Mouse (Mus musculus): ENCODE data around the gene Hmgcs1. TPM values are rescaled to one million over a fixed set of nuclear protein-coding genes. Genes with fewer than 3 reads are reported as not detected.
A peak's percentile ranks its signal among the peaks of the same experiment; 100 is the strongest.

The Hmgcs1 gene
- polyA plus RNA-seq, 1 experiment from 2014 or later = 178 TPM

DNA sequence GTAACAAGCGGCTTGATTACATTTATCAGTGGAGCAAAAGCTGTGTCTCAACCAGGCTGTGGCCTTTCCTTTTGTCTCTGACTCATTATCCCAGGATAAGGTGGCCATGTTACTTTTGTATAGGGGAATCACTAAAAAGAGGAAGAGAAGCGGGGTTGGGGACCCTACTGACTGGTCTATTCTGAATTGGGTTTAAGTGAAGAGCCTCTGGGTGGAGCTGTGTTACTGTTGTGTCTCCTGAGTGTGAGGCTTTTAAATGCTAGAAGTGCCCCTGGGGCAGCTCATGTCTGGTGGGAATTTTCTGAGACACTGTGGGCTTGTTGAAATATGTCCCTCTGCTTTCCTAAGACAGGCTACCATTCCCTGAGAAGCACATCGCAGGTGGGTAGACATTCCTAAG lies 53.3 kb downstream of the Hmgcs1 start:
- 80% methylated on average over 3 of the region's 3 CpGs for WGBS
- no peaks in the 10 kb centered on the region for H3K27me3 ChIP-seq (ENCODE audit: control insufficient read depth, insufficient read depth, low read length)
- no peak overlapping the region for H3K4me2 ChIP-seq (replicated peaks; ENCODE audit: low read depth, low read length)
- no peak overlapping the region for H3K27ac ChIP-seq (ENCODE audit: low read length)
- no peak for ATAC-seq (ENCODE audit: insufficient number of reproducible peaks, insufficient read depth, low FRiP score, low read depth)
- H3K4me3 ChIP-seq (ENCODE audit: low read depth, low read length) = no peak overlapping the region
- no peak overlapping the region for H3K9ac ChIP-seq (replicated peaks; ENCODE audit: low read depth, low read length)
- peaks cover 3% of the 10 kb centered on the region; the same call in 1 of the 2 replicates for H3K4me1 ChIP-seq (ENCODE audit: control insufficient read depth, insufficient read depth, low read length)
- H3K9me3 ChIP-seq (ENCODE audit: control insufficient read depth, low read depth, low read length) = no peaks in the 10 kb centered on the region
- H3K36me3 ChIP-seq (ENCODE audit: control insufficient read depth, insufficient read depth, low read length) = no peaks in the 10 kb centered on the region

DNA sequence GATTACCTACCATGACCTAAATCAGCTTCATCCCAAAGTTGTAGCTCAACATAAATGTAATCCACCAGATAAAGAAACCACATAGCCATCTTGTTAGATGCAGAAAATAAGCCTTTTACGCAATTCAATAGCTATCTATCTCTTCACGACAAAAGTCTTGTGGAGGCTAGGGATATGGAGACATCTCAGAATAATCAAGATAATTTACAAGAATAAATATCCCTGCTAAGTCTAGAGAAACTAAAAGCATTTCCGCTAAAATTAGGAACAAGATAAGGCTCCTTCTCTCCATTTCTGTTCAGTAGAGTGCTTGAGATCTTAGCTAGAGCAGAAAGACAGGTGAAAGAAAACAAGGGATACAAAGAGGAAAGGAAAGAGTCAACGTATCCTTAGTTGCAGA lies 56.8 kb downstream of the Hmgcs1 start:
- Histone ChIP-seq H3K9me3 (ENCODE audit: control insufficient read depth, low read depth, low read length) (no peaks in the 10 kb centered on the region), H3K4me3 (ENCODE audit: low read depth, low read length) (no peak overlapping the region), H3K4me1 (ENCODE audit: control insufficient read depth, insufficient read depth, low read length) (no peaks in the 10 kb centered on the region; the same call in 1 of the 2 replicates), H3K27ac (ENCODE audit: low read length) (no peak overlapping the region), H3K4me2 (replicated peaks; ENCODE audit: low read depth, low read length) (no peak overlapping the region), H3K27me3 (ENCODE audit: control insufficient read depth, insufficient read depth, low read length) (no peaks in the 10 kb centered on the region), H3K36me3 (ENCODE audit: control insufficient read depth, insufficient read depth, low read length) (no peaks in the 10 kb centered on the region), H3K9ac (replicated peaks; ENCODE audit: low read depth, low read length) (no peak overlapping the region)
- ATAC-seq (ENCODE audit: insufficient number of reproducible peaks, insufficient read depth, low FRiP score, low read depth) = no peak
- 91% methylated on average over 4 of the region's 4 CpGs for WGBS

DNA sequence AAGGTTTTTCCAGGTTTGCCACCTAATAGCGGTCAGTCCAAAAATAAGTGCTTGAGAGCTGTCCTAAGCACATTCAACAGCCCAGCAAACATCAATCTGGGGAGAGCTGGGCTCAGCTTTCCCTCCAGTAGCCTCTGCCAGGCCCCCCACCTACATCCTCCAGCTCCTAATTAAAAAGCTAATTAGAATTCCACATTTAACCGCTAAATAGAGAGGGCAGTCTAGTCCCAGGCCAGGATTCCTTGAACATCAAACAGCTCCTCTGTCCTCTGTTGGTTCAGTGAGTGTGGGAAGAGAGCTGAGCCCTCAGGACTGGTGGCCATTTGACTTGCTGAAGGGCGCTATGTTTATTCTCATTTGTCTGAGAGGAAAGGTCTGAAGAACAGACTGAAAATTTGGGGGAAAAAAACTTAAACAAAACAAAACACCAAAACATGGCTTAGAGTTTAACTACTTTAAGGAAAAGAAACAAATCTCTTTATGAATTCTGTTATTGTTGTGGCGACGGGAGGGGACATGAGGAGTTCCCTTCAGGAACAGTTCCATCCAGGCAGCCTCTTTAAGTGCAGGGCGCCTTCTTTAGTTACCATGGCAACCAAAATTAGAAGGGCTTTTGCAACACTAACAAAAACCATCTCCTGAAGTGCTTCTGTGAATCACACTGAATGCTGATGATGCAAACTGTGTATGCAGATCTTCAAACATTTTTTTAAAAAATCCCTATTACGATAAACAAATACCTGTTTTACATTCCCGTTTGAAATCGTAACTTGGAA lies 63.9 kb downstream of the Hmgcs1 start:
- WGBS = 67% methylated on average over 9 of the region's 9 CpGs
- H3K4me1 ChIP-seq (ENCODE audit: control insufficient read depth, insufficient read depth, low read length) = peaks cover 5% of the 10 kb centered on the region; the same call in 1 of the 2 replicates
- H3K27me3 ChIP-seq (ENCODE audit: control insufficient read depth, insufficient read depth, low read length) = no peaks in the 10 kb centered on the region
- no peak overlapping the region for H3K9ac ChIP-seq (replicated peaks; ENCODE audit: low read depth, low read length)
- no peak for ATAC-seq (ENCODE audit: insufficient number of reproducible peaks, insufficient read depth, low FRiP score, low read depth)
- no peaks in the 10 kb centered on the region for H3K36me3 ChIP-seq (ENCODE audit: control insufficient read depth, insufficient read depth, low read length)
- no peaks in the 10 kb centered on the region for H3K9me3 ChIP-seq (ENCODE audit: control insufficient read depth, low read depth, low read length)
- no peak overlapping the region for H3K27ac ChIP-seq (ENCODE audit: low read length)
- H3K4me3 ChIP-seq (ENCODE audit: low read depth, low read length) = no peak overlapping the region
- H3K4me2 ChIP-seq (replicated peaks; ENCODE audit: low read depth, low read length) = no peak overlapping the region

DNA sequence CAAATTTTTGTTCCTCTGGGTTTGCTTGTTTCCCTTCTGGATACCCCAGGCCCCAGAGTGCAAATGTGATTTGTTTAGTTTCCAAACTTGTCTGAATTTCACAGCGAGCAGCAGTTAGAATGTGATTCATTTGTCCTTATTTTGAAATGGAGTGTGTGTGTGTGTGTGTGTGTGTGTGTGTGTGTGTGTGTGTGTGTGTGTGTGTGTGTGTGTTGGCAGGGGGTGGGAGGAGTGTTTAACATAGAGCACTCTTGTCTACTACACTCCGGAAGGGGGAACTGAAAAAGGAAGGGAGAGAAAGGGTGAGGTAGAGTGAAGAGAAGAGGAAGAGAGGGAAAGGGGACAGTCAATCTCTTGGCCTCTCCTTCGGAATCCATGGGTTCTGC lies 64.4 kb downstream of the Hmgcs1 start:
- 23% methylated on average over 3 of the region's 3 CpGs for WGBS
- H3K36me3 ChIP-seq (ENCODE audit: control insufficient read depth, insufficient read depth, low read length) = no peaks in the 10 kb centered on the region
- H3K4me1 ChIP-seq (ENCODE audit: control insufficient read depth, insufficient read depth, low read length) = peaks cover 5% of the 10 kb centered on the region; the same call in 1 of the 2 replicates
- H3K4me2 ChIP-seq (replicated peaks; ENCODE audit: low read depth, low read length) = peak overlapping the region; percentile 95
- no peak overlapping the region for H3K9ac ChIP-seq (replicated peaks; ENCODE audit: low read depth, low read length)
- no peaks in the 10 kb centered on the region for H3K9me3 ChIP-seq (ENCODE audit: control insufficient read depth, low read depth, low read length)
- ATAC-seq (ENCODE audit: insufficient number of reproducible peaks, insufficient read depth, low FRiP score, low read depth) = no peak
- peak overlapping the region; percentile 52; the same call in 1 of the 2 replicates for H3K4me3 ChIP-seq (ENCODE audit: low read depth, low read length)
- H3K27ac ChIP-seq (ENCODE audit: low read length) = no peak overlapping the region
- no peaks in the 10 kb centered on the region for H3K27me3 ChIP-seq (ENCODE audit: control insufficient read depth, insufficient read depth, low read length)

DNA sequence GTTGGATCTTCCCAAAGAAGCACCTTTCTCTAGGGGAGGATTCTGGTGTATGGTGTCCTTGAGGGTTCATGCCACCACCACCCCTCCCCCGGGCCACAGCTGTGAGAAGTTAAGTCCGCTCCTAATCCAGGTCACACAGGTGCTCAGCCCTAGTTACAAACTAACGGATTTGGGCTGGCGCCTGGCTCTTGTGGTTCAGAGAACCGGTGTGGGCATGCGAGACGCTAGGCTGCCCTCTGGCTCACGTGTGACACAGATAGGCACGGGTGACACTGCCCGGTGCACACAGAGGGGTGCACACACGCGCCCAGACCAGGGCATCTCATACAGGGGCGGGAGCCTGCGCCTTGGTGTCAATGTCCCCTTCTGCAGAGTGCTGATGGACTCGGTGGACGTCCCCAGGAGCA lies 65.0 kb downstream of the Hmgcs1 start:
- no peaks in the 10 kb centered on the region for H3K9me3 ChIP-seq (ENCODE audit: control insufficient read depth, low read depth, low read length)
- ATAC-seq (ENCODE audit: insufficient number of reproducible peaks, insufficient read depth, low FRiP score, low read depth) = 0 out of 2 replicates have a peak, but pooled peaks have one; percentile 12
- H3K4me1 ChIP-seq (ENCODE audit: control insufficient read depth, insufficient read depth, low read length) = peaks cover 5% of the 10 kb centered on the region; the same call in 1 of the 2 replicates

DNA sequence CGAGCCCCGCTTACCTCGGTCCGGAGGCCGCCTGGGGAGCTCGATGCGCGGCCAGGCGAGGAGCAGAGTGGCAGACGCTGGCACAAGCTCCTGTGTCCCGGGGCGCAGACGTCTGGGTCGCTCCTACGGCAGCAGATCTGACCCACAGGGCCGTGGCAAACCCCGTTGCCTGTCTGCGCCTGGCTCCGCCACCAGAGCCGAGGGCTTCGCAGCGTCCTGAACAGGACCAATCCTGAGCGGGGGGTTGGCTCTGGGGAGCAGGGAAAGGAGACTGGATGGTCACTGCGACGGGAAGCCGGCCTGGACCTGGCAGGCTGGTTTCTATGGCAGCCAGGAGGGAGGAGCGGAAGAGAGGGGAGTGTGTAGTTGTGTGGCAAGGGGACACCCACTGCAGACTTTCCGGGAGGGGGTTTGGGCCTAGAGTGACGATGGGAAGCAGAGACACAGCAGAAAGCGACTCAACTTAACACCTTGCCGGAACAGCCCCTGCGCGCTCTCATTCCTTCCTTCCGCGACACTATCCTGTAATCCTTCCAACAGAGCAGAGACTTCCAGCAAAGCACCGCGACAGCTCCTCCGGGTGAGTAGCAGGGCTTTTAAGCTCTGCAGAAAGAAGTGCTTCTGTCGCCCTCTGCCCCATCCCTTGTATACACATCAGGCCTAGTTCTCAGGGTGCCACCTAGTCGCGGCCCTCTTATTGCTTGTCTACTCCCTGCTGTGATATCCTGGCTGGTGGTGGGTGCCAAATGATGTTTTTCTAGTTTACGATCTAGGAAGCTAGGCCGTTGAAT lies 65.7 kb downstream of the Hmgcs1 start, which contains the start of gene Nim1k:
Gene Nim1k, minus strand, starts transcription at position 202 of the 791 bp plus-strand sequence.
- Histone ChIP-seq H3K27me3 (ENCODE audit: control insufficient read depth, insufficient read depth, low read length) (no peaks in the 10 kb centered on the region), H3K9me3 (ENCODE audit: control insufficient read depth, low read depth, low read length) (no peaks in the 10 kb centered on the region), H3K4me2 (replicated peaks; ENCODE audit: low read depth, low read length) (peak within 1 kb of the TSS; percentile 95), H3K36me3 (ENCODE audit: control insufficient read depth, insufficient read depth, low read length) (no peaks in the 10 kb centered on the region), H3K4me1 (ENCODE audit: control insufficient read depth, insufficient read depth, low read length) (peaks cover 5% of the 10 kb centered on the region; the same call in 1 of the 2 replicates), H3K27ac (ENCODE audit: low read length) (no peak within 1 kb of the TSS), H3K9ac (replicated peaks; ENCODE audit: low read depth, low read length) (peak within 1 kb of the TSS; percentile 42), H3K4me3 (ENCODE audit: low read depth, low read length) (peak within 1 kb of the TSS; percentile 52)
- 2% methylated on average over 43 of the region's 43 CpGs for WGBS
- ATAC-seq (ENCODE audit: insufficient number of reproducible peaks, insufficient read depth, low FRiP score, low read depth) = peak; percentile 94

More for the DNA sequence above, 65.0 kb downstream of the Hmgcs1 start:
- peak overlapping the region; percentile 52 for H3K4me3 ChIP-seq (ENCODE audit: low read depth, low read length)
- H3K36me3 ChIP-seq (ENCODE audit: control insufficient read depth, insufficient read depth, low read length) = no peaks in the 10 kb centered on the region
- 2% methylated on average over 16 of the region's 16 CpGs for WGBS
- peak overlapping the region; percentile 42 for H3K9ac ChIP-seq (replicated peaks; ENCODE audit: low read depth, low read length)
- peak overlapping the region; percentile 95 for H3K4me2 ChIP-seq (replicated peaks; ENCODE audit: low read depth, low read length)
- H3K27me3 ChIP-seq (ENCODE audit: control insufficient read depth, insufficient read depth, low read length) = no peaks in the 10 kb centered on the region
- H3K27ac ChIP-seq (ENCODE audit: low read length) = no peak overlapping the region

DNA sequence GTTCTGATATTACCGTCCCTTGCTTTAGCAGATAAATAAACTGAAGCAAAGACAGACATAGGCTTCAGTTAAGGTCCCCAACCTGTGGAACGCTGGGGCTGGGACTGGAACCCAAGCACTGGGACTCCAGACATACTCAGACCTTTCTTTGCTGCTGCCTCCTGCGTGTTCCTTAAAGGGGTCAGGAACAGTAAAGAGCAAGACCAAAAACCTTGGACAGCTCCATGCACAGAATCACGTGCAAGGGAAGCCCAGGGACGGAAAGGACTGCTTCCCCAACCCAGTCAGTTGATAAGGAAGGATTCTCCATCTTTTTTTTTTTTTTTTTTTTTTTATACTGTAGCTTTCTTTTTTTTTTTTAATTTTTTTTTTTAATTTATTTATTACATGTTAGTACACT lies 66.7 kb downstream of the Hmgcs1 start:
- Histone ChIP-seq H3K27me3 (ENCODE audit: control insufficient read depth, insufficient read depth, low read length) (no peaks in the 10 kb centered on the region), H3K9me3 (ENCODE audit: control insufficient read depth, low read depth, low read length) (no peaks in the 10 kb centered on the region), H3K9ac (replicated peaks; ENCODE audit: low read depth, low read length) (no peak overlapping the region), H3K4me1 (ENCODE audit: control insufficient read depth, insufficient read depth, low read length) (peaks cover 5% of the 10 kb centered on the region; the same call in 1 of the 2 replicates), H3K36me3 (ENCODE audit: control insufficient read depth, insufficient read depth, low read length) (no peaks in the 10 kb centered on the region), H3K4me3 (ENCODE audit: low read depth, low read length) (no peak overlapping the region), H3K27ac (ENCODE audit: low read length) (no peak overlapping the region), H3K4me2 (replicated peaks; ENCODE audit: low read depth, low read length) (0 out of 2 replicates have a peak overlapping the region, but pooled peaks have one; percentile 95)
- WGBS = 29% methylated on average over 5 of the region's 5 CpGs
- no peak for ATAC-seq (ENCODE audit: insufficient number of reproducible peaks, insufficient read depth, low FRiP score, low read depth)

All from stomach, embryonic 14.5 days (tissue).